Mouse (Mus musculus): ENCODE measurements at regions not wholly inside any gene's neighbourhood (a gene's known extent, or its start where the extent isn't known, plus 50 kb on each side); places are given as distances from the start of the nearest gene placed in this dataset.

- TF ChIP-seq CTCF (IDR thresholded peaks at IDR 0.05; ENCODE audit: borderline replicate concordance, extremely low read depth, insufficient read depth, insufficient read length) (no peak), POLR2A (IDR thresholded peaks at IDR 0.05; ENCODE audit: borderline replicate concordance, extremely low read depth, insufficient read depth, insufficient read length, poor library complexity, severe bottlenecking) (no peak)
Observed at GRCm38 (mm10) chr13:15950143-15950542, 61.5 kb upstream of the Inhba start.

All from brain, embryonic 14.5 days (tissue).